9 mouse cellular contexts compared by ENCODE assay signal in genomic region chr4:82399406-82400380, GRCm38 (mm10).
DNase-seq lines count a peak whose midpoint lies in the region; ATAC-seq lines count a peak whose summit lies in the region.
"Had no signal": no experiment of that assay in that cellular context is flagged by ENCODE, and none has a peak within 500 bp of the region (broad histone marks: within the 10 kb centered on the region; RNA-seq: fewer than 3 reads in every experiment).

No protein-coding gene starts in this region.

- ATAC-seq in embryonic facial prominence, embryonic 14.5 days (ENCODE audit: low read depth), result peak; percentile 35
- peak; percentile 30; the same call in 1 of the 2 replicates for ATAC-seq in heart, embryonic 16.5 days (replicated peaks; ENCODE audit: extremely low read depth, insufficient read depth, low FRiP score)

- no peak overlapping the region for H3K4me3 ChIP-seq in embryonic facial prominence, embryonic 14.5 days (ENCODE audit: low read depth, low read length)
- no peak overlapping the region for H3K4me3 ChIP-seq in heart, embryonic 16.5 days (ENCODE audit: low read length)
- H3K4me3 ChIP-seq: erythroblast, embryonic 14.5 days had no signal

- H3K36me3 ChIP-seq in embryonic facial prominence, embryonic 14.5 days (ENCODE audit: control insufficient read depth, insufficient read depth, low read length), result no peaks in the 10 kb centered on the region
- no peaks in the 10 kb centered on the region for H3K36me3 ChIP-seq in heart, embryonic 16.5 days (ENCODE audit: control insufficient read depth, insufficient read depth)

- no peak overlapping the region for H3K4me2 ChIP-seq in embryonic facial prominence, embryonic 14.5 days (ENCODE audit: low read depth, low read length)
- no peak overlapping the region for H3K4me2 ChIP-seq in heart, embryonic 16.5 days (ENCODE audit: low read depth, low read length)

- H3K27ac ChIP-seq in embryonic facial prominence, embryonic 14.5 days (replicated peaks; ENCODE audit: low read depth, low read length), result peak overlapping the region; percentile 63; the same call in 1 of the 2 replicates
- peak overlapping the region; percentile 86 for H3K27ac ChIP-seq in heart, embryonic 16.5 days (ENCODE audit: low read length)

- H3K4me1 ChIP-seq in embryonic facial prominence, embryonic 14.5 days (ENCODE audit: control insufficient read depth, insufficient read depth, low read length), result peaks cover 51% of the 10 kb centered on the region
- H3K4me1 ChIP-seq in heart, embryonic 16.5 days (ENCODE audit: control insufficient read depth, insufficient read depth, low read length), result peaks cover 49% of the 10 kb centered on the region

- H3K9ac ChIP-seq in embryonic facial prominence, embryonic 14.5 days (ENCODE audit: low read depth, low read length), result no peak overlapping the region
- peak overlapping the region; percentile 36; the same call in 1 of the 2 replicates for H3K9ac ChIP-seq in heart, embryonic 16.5 days (ENCODE audit: low read length)

- DNase-seq in embryo, embryonic 10 days (ENCODE audit: low spot score), result peak; percentile 34
- no peak for DNase-seq in embryo, embryonic 11 days
- peak; percentile 38 to 47 for DNase-seq in adrenal gland, adult 18-20 months (ENCODE audit: low spot score in 2 of 2)
- no peak for DNase-seq in embryonic facial prominence, embryonic 14.5 days (ENCODE audit: low spot score)
- DNase-seq in kidney, postnatal 4 days, result peak; percentile 47 to 63
- peak; percentile 41 for DNase-seq in retina, embryonic 14.5 days (ENCODE audit: low spot score)
- no peak for DNase-seq in c-Kit-positive CD71-positive TER-119-positive erythroid progenitor cells, embryonic 14.5 days (ENCODE audit: low spot score)

- no peaks in the 10 kb centered on the region for H3K27me3 ChIP-seq in embryonic facial prominence, embryonic 14.5 days (replicated peaks; ENCODE audit: control insufficient read depth, insufficient read depth, low read length)
- no peaks in the 10 kb centered on the region for H3K27me3 ChIP-seq in heart, embryonic 16.5 days (ENCODE audit: control insufficient read depth, insufficient read depth, low read length)

- 47% methylated on average over 11 of the region's 11 CpGs for WGBS in embryonic facial prominence, embryonic 14.5 days
- 27% methylated on average over 11 of the region's 11 CpGs for WGBS in heart, embryonic 16.5 days

- H3K9me3 ChIP-seq in embryonic facial prominence, embryonic 14.5 days (ENCODE audit: control insufficient read depth, low read length), result no peaks in the 10 kb centered on the region
- H3K9me3 ChIP-seq in heart, embryonic 16.5 days (replicated peaks; ENCODE audit: control insufficient read depth, low read length), result no peaks in the 10 kb centered on the region

Comparison
In these comparisons a context has a peak if more than half of its experiments do, and no peak if none do; other contexts are left out.
1. DNase-seq: peak in embryo, embryonic 10 days (single experiment), adrenal gland, adult 18-20 months (2 of 2), kidney, postnatal 4 days (2 of 2) and retina, embryonic 14.5 days (single experiment); none in embryo, embryonic 11 days (single experiment), embryonic facial prominence, embryonic 14.5 days (single experiment) and c-Kit-positive CD71-positive TER-119-positive erythroid progenitor cells, embryonic 14.5 days (single experiment).